Mouse (Mus musculus) ES-Bruce4 (cell line): ENCODE results near the gene Ppp2r5d. TPM values are rescaled to one million over a fixed set of nuclear protein-coding genes. Genes with fewer than 3 reads are reported as not detected.

Experiments
- H3K27ac ChIP-seq: 2 replicates; pipeline ENCODE4 v1.5.1; 2012; ENCODE audit warnings: low read length, inconsistent platforms; ENCODE audit not compliant: insufficient read depth
- H3K27me3 ChIP-seq: 2 replicates; pipeline ENCODE4 v1.6.1; 2012; ENCODE audit warnings: mild to moderate bottlenecking, low read length, inconsistent platforms; ENCODE audit not compliant: control insufficient read depth, poor library complexity, insufficient read depth, severe bottlenecking
- H3K36me3 ChIP-seq: 2 replicates; pipeline ENCODE4 v1.6.1; 2012; ENCODE audit warnings: inconsistent platforms, mild to moderate bottlenecking, low read length, moderate library complexity; ENCODE audit not compliant: control insufficient read depth, poor library complexity, insufficient read depth, severe bottlenecking
- H3K4me1 ChIP-seq: one replicate; pipeline ENCODE4 v1.8.1; 2011; ENCODE audit warnings: low read length; ENCODE audit not compliant: control insufficient read depth, insufficient read depth
- H3K4me3 ChIP-seq: 2 replicates; pipeline ENCODE4 v1.5.1; 2011; ENCODE audit warnings: low read depth, mild to moderate bottlenecking, low read length
- H3K9ac ChIP-seq: 2 replicates; pipeline ENCODE4 v1.6.1; 2012; ENCODE audit warnings: low read depth, mild to moderate bottlenecking, inconsistent platforms; ENCODE audit not compliant: poor library complexity, severe bottlenecking
- H3K9me3 ChIP-seq: replicated peaks from 2 replicates; pipeline ENCODE4 v1.6.1; 2012; ENCODE audit warnings: mild to moderate bottlenecking, low read length, inconsistent platforms; ENCODE audit not compliant: control insufficient read depth, poor library complexity, insufficient read depth, severe bottlenecking
- CTCF ChIP-seq: IDR thresholded peaks from one replicate; pipeline ENCODE4 v1.8.1; 2011; ENCODE audit warnings: low read depth, low read length
- EP300 ChIP-seq: IDR thresholded peaks from 2 replicates; pipeline ENCODE4 v1.6.1; 2011; ENCODE audit warnings: low read depth, low read length; ENCODE audit not compliant: insufficient read depth
- POLR2A ChIP-seq: IDR thresholded peaks from one replicate; pipeline ENCODE4 v1.8.1; 2011; ENCODE audit warnings: low read length; ENCODE audit not compliant: insufficient read depth
- polyA plus RNA-seq: library from polyadenylated mRNA; stranded (reverse); fragments of >200 nt; gene quantifications from 2 replicates; pipeline ENCODE4 v1.2.4, GENCODE M21; 2011; ENCODE audit warnings: low read depth; ENCODE audit not compliant: missing spikeins, insufficient read depth, insufficient read length

Gene Ppp2r5d
- 97.3 and 99.4 TPM in 2 replicates for polyA plus RNA-seq

GRCm38 (mm10) chr17:46704887-46705835 is at the start of gene Ppp2r5d:
Gene Ppp2r5d (minus strand): TSS chr17:46705111.
- H3K9ac ChIP-seq, result peak within 1 kb of the TSS; percentile 98
- H3K27me3 ChIP-seq, result no peaks in the 10 kb centered on the region
- TF ChIP-seq CTCF (no peak), POLR2A (peak; percentile 98)
- H3K4me3 ChIP-seq, result peak within 1 kb of the TSS; percentile 84
- H3K27ac ChIP-seq, result peak within 1 kb of the TSS; percentile 64
- H3K9me3 ChIP-seq, result no peaks in the 10 kb centered on the region
- no peaks in the 10 kb centered on the region for H3K36me3 ChIP-seq
- peaks cover 4% of the 10 kb centered on the region for H3K4me1 ChIP-seq

- H3K4me3 ChIP-seq, result peak within 1 kb of the TSS; percentile 97
- H3K27ac ChIP-seq, result peak within 1 kb of the TSS; percentile 55; the same call in 1 of the 2 replicates
- H3K9ac ChIP-seq, result peak within 1 kb of the TSS; percentile 75
- no peaks in the 10 kb centered on the region for H3K27me3 ChIP-seq
- no peaks in the 10 kb centered on the region for H3K4me1 ChIP-seq
- TF ChIP-seq POLR2A, result peak; percentile 89
- no peak for TF ChIP-seq CTCF
- no peaks in the 10 kb centered on the region for H3K9me3 ChIP-seq
- H3K36me3 ChIP-seq, result peaks cover under 1% of the 10 kb centered on the region; the same call in 1 of the 2 replicates
These were observed 47.1 kb upstream of the Ppp2r5d start, which contains the start of gene Cnpy3 for GRCm38 (mm10) chr17:46751794-46752556. Gene Cnpy3 (minus strand): TSS chr17:46752214.

DNA sequence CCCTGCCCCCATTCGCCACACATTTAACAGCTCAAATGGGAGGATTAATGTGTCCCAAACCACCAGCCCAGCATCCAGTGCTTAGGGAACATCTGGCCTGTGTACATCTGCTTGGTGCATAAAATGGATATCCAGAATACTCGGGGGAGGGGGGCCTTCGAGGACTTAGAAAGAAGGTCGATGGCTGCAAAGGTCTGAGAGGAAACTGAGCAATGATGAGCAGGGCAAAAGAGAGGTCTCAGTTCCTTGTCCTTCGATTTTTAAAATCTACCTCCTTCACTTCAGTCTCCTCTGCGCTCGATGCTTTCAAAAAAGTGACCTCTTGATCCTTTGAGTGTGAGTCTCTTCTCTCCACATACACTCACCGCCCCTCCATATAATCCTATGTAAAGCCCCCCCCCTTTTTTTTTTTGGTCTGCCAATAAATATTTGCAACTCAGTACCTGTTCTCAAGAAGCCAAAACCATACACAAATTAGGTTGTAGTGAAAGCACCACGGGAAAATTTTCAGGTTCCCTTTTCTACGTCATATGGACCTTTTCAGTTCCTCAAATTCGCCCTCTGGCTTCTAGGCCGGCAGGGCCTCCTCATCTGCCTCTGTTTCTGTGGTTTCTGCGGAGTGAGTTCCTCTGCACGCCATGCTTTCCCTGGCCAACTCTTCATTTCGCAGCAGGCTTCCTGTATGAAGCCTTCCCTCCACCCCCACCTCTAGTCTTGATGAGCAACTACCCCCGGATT is 46.3 kb upstream of the Ppp2r5d start:
- peak overlapping the region; percentile 97 for H3K4me3 ChIP-seq
- H3K9me3 ChIP-seq, result no peaks in the 10 kb centered on the region
- no peaks in the 10 kb centered on the region for H3K4me1 ChIP-seq
- H3K9ac ChIP-seq, result peak overlapping the region; percentile 75
- no peak for TF ChIP-seq CTCF
- no peak for TF ChIP-seq EP300
- TF ChIP-seq POLR2A, result no peak
- no peaks in the 10 kb centered on the region for H3K27me3 ChIP-seq
- H3K27ac ChIP-seq, result peak overlapping the region; percentile 11; the same call in 1 of the 2 replicates
- H3K36me3 ChIP-seq, result peaks cover 5% of the 10 kb centered on the region; the same call in 1 of the 2 replicates

GRCm38 (mm10) chr17:46750580-46750979 is 45.7 kb upstream of the Ppp2r5d start:
- Histone ChIP-seq H3K9me3 (no peaks in the 10 kb centered on the region), H3K27ac (no peak overlapping the region), H3K4me3 (no peak overlapping the region), H3K27me3 (no peaks in the 10 kb centered on the region), H3K4me1 (no peaks in the 10 kb centered on the region), H3K36me3 (peaks cover 9% of the 10 kb centered on the region; the same call in 1 of the 2 replicates), H3K9ac (peak overlapping the region; percentile 75)
- TF ChIP-seq CTCF (no peak), POLR2A (no peak), EP300 (no peak)

GRCm38 (mm10) chr17:46749282-46749681 is 44.4 kb upstream of the Ppp2r5d start:
- Histone ChIP-seq H3K9ac (no peak overlapping the region), H3K4me3 (no peak overlapping the region), H3K27ac (no peak overlapping the region), H3K27me3 (no peaks in the 10 kb centered on the region), H3K9me3 (no peaks in the 10 kb centered on the region), H3K4me1 (no peaks in the 10 kb centered on the region), H3K36me3 (peaks cover 11% of the 10 kb centered on the region)
- TF ChIP-seq POLR2A (no peak), EP300 (no peak), CTCF (no peak)
